Mouse (Mus musculus) myocyte (in vitro differentiated cells): ENCODE data around the gene Sall1. TPM values are rescaled to one million over a fixed set of nuclear protein-coding genes. Genes with fewer than 3 reads are reported as not detected.

Source experiments
- H3K27me3 ChIP-seq: one replicate; pipeline ENCODE4 v1.6.1; 2011; ENCODE audit not compliant: control insufficient read depth, insufficient read depth, insufficient read length
- H3K36me3 ChIP-seq: one replicate; pipeline ENCODE4 v1.6.1; 2011; ENCODE audit not compliant: control insufficient read depth, insufficient read depth
- H3K4me2 ChIP-seq: one replicate; pipeline ENCODE4 v1.6.1; 2011; ENCODE audit warnings: low read depth, control low read depth
- H3K4me3 ChIP-seq: one replicate; pipeline ENCODE4 v1.5.1; 2011; ENCODE audit warnings: mild to moderate bottlenecking, control low read depth, moderate library complexity
- H3K79me2 ChIP-seq: one replicate; pipeline ENCODE4 v1.6.1; 2011; ENCODE audit not compliant: control insufficient read depth, insufficient read depth
- H3ac ChIP-seq: one replicate; pipeline ENCODE4 v1.6.1; 2011; ENCODE audit not compliant: control insufficient read depth, insufficient read length
- CEBPB ChIP-seq: IDR thresholded peaks from 2 replicates; pipeline ENCODE4 v1.6.1; 2011; ENCODE audit warnings: mild to moderate bottlenecking, moderate library complexity; ENCODE audit not compliant: poor library complexity, insufficient read depth, severe bottlenecking
- E2F4 ChIP-seq: IDR thresholded peaks from one replicate; pipeline ENCODE4 v1.6.1; 2011; ENCODE audit warnings: mild to moderate bottlenecking, control low read depth, moderate library complexity; ENCODE audit not compliant: insufficient read depth
- MAX ChIP-seq: IDR thresholded peaks from one replicate; pipeline ENCODE4 v1.6.1; 2011; ENCODE audit warnings: low read depth, mild to moderate bottlenecking, control low read depth
- MYOD1 ChIP-seq, 3 experiments: IDR thresholded peaks; one replicate each; pipeline ENCODE4 v1.6.1; 2011; ENCODE audit warnings: control low read depth in 2 of 3, low read depth in 2 of 3, mild to moderate bottlenecking in 2 of 3, moderate library complexity in 1 of 3; ENCODE audit not compliant: insufficient read length in 2 of 3, control insufficient read depth in 1 of 3
- MYOG ChIP-seq, 3 experiments: IDR thresholded peaks; one replicate each; pipeline ENCODE4 v1.6.1; 2011; ENCODE audit warnings: control low read depth in 2 of 3, low read depth in 2 of 3, mild to moderate bottlenecking in 2 of 3; ENCODE audit not compliant: insufficient read length in 2 of 3, control insufficient read depth in 1 of 3, insufficient read depth in 1 of 3
- POLR2A ChIP-seq: IDR thresholded peaks from one replicate; pipeline ENCODE4 v1.6.1; 2011; ENCODE audit warnings: low read depth, mild to moderate bottlenecking, control low read depth, moderate library complexity; ENCODE audit not compliant: insufficient read length
- POLR2AphosphoS2 ChIP-seq: IDR thresholded peaks from one replicate; pipeline ENCODE4 v1.6.1; 2011; ENCODE audit warnings: low read depth, control low read depth; ENCODE audit not compliant: insufficient read length
- REST ChIP-seq: IDR thresholded peaks from one replicate; pipeline ENCODE4 v1.6.1; 2011; ENCODE audit warnings: mild to moderate bottlenecking, control low read depth, moderate library complexity; ENCODE audit not compliant: insufficient read depth, insufficient read length
- SRF ChIP-seq: IDR thresholded peaks from one replicate; pipeline ENCODE4 v1.6.1; 2011; ENCODE audit warnings: low read depth; ENCODE audit not compliant: control insufficient read depth, insufficient read length
- TCF12 ChIP-seq: IDR thresholded peaks from one replicate; pipeline ENCODE4 v1.6.1; 2011; ENCODE audit warnings: mild to moderate bottlenecking, control low read depth; ENCODE audit not compliant: poor library complexity, insufficient read depth, severe bottlenecking
- TCF3 ChIP-seq: IDR thresholded peaks from one replicate; pipeline ENCODE4 v1.6.1; 2011; ENCODE audit warnings: low read depth, control low read depth; ENCODE audit not compliant: insufficient read length
- USF1 ChIP-seq: IDR thresholded peaks from one replicate; pipeline ENCODE4 v1.6.1; 2011; ENCODE audit warnings: low read depth, mild to moderate bottlenecking, control low read depth, moderate library complexity
- polyA plus RNA-seq: library from polyadenylated mRNA; unstranded; fragments of >200 nt; fragmentation: generic; extraction: Trizol; gene quantifications from one replicate; pipeline ENCODE4 v1.2.1, GENCODE M21; 2012; ENCODE audit warnings: missing spikeins

Gene Sall1
- polyA plus RNA-seq, 1 experiment: not detected

DNA sequence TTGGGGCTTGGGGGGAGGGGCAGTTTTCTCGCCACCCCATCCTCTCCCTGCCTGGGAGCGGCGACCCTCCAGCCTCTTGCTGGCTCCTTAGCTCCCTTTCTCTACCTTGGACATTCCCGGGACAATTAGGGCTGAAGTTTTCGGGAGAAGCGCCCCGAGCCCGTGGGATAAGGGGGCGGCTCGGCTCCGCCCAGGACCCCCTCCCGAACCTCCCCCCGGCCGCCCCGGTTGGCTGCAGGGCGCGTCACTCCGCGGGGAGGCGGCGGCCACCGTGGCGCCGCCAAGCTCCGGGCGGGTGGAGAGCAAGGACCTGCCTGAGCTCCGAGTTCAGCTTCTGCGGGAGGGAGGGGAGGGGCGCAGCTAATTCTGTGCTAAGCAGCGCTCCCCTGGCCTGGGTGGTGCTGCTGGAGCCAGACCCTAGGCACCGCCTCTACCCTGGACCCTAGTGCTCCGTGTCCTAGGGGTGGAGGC is 556 bp downstream of the Sall1 start:
- Histone ChIP-seq H3K4me3 (no peak overlapping the region), H3K27me3 (peaks cover 15% of the 10 kb centered on the region), H3K79me2 (no peaks in the 10 kb centered on the region), H3K36me3 (no peaks in the 10 kb centered on the region), H3ac (no peak overlapping the region), H3K4me2 (no peak overlapping the region)
- TF ChIP-seq SRF: no peak
- no peak for TF ChIP-seq MYOD1 (IDR thresholded peaks at IDR 0.05; ENCODE audit: control insufficient read depth in 1 of 3, insufficient read length in 2 of 3, low read depth in 2 of 3)
- no peak for TF ChIP-seq CEBPB
- TF ChIP-seq POLR2AphosphoS2: no peak
- TF ChIP-seq TCF12: no peak
- no peak for TF ChIP-seq MYOG (IDR thresholded peaks at IDR 0.05; ENCODE audit: control insufficient read depth in 1 of 3, insufficient read depth in 1 of 3, insufficient read length in 2 of 3, low read depth in 2 of 3)
- TF ChIP-seq MAX: no peak
- TF ChIP-seq REST: no peak
- TF ChIP-seq E2F4: no peak

- TF ChIP-seq MYOD1 (IDR thresholded peaks at IDR 0.05; ENCODE audit: control insufficient read depth in 1 of 3, insufficient read length in 2 of 3, low read depth in 2 of 3) (no peak), POLR2AphosphoS2 (no peak), E2F4 (no peak), SRF (no peak), MAX (no peak), POLR2A (no peak), TCF3 (no peak), USF1 (no peak), REST (no peak), TCF12 (no peak), CEBPB (no peak), MYOG (IDR thresholded peaks at IDR 0.05; ENCODE audit: control insufficient read depth in 1 of 3, insufficient read depth in 1 of 3, insufficient read length in 2 of 3, low read depth in 2 of 3) (no peak)
- Histone ChIP-seq H3K36me3 (no peaks in the 10 kb centered on the region), H3K4me3 (no peak overlapping the region), H3K27me3 (peaks cover 15% of the 10 kb centered on the region), H3ac (no peak overlapping the region), H3K4me2 (no peak overlapping the region), H3K79me2 (no peaks in the 10 kb centered on the region)
Observed at GRCm38 (mm10) chr8:89042560-89043370, 1.2 kb downstream of the Sall1 start.

DNA sequence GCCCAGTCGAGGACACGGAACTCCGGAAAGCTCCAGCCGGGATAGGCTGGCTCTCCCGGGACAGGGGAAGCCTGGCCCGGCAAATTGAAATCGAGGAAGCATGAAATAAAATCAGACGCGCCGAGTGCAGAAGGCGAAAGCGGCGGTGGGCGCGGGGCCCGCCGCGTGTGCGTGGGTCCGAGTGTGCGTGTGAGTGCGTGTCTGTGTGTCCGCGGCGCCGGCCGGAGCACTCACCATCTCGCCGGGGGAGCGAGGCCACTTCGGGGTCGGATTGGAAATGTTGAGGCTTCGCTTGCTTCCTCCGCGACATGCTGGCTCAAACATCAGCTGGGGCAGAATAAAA is 1.9 kb downstream of the Sall1 start:
- TF ChIP-seq POLR2AphosphoS2 (no peak), MYOG (IDR thresholded peaks at IDR 0.05; ENCODE audit: control insufficient read depth in 1 of 3, insufficient read depth in 1 of 3, insufficient read length in 2 of 3, low read depth in 2 of 3) (no peak), REST (no peak), CEBPB (no peak), MYOD1 (IDR thresholded peaks at IDR 0.05; ENCODE audit: control insufficient read depth in 1 of 3, insufficient read length in 2 of 3, low read depth in 2 of 3) (no peak), MAX (no peak), POLR2A (no peak), TCF3 (no peak), USF1 (no peak), E2F4 (no peak), TCF12 (no peak), SRF (no peak)
- H3K4me2 ChIP-seq: no peak overlapping the region
- H3K4me3 ChIP-seq: no peak overlapping the region
- no peaks in the 10 kb centered on the region for H3K36me3 ChIP-seq
- peaks cover 15% of the 10 kb centered on the region for H3K27me3 ChIP-seq
- H3ac ChIP-seq: no peak overlapping the region
- no peaks in the 10 kb centered on the region for H3K79me2 ChIP-seq

GRCm38 (mm10) chr8:89041421-89042117 is 2.4 kb downstream of the Sall1 start:
- no peak overlapping the region for H3K4me3 ChIP-seq
- TF ChIP-seq TCF12 (no peak), MAX (no peak), SRF (no peak), CEBPB (no peak), MYOD1 (IDR thresholded peaks at IDR 0.05; ENCODE audit: control insufficient read depth in 1 of 3, insufficient read length in 2 of 3, low read depth in 2 of 3) (no peak)
- no peaks in the 10 kb centered on the region for H3K36me3 ChIP-seq
- no peak overlapping the region for H3K4me2 ChIP-seq
- no peaks in the 10 kb centered on the region for H3K79me2 ChIP-seq
- H3K27me3 ChIP-seq: peaks cover 15% of the 10 kb centered on the region
- no peak overlapping the region for H3ac ChIP-seq
